Mouse (Mus musculus) hindbrain, embryonic 11.5 days (tissue): ENCODE measurements around the gene Sh3gl2. TPM values are rescaled to one million over a fixed set of nuclear protein-coding genes. Genes with fewer than 3 reads are reported as not detected.

Experiments used
- ATAC-seq: fragments of 200-750 bp; cut with Nextera tagmentation; 2 replicates; pipeline ENCODE4 v1.8.0; 2017; ENCODE audit warnings: mild to moderate bottlenecking, moderate TSS enrichment, moderate library complexity; ENCODE audit not compliant: low FRiP score
- DNase-seq: peaks from one replicate; pipeline ENCODE4 v3.0.0-alpha.2; 2015; ENCODE audit warnings: low spot score
- H3K27ac ChIP-seq: fragments of 300-500 bp; sonication (generic); 2 replicates; pipeline ENCODE4 v1.5.1; 2014; ENCODE audit warnings: mild to moderate bottlenecking, low read depth, low read length
- H3K27me3 ChIP-seq: fragments of 300-500 bp; sonication (generic); 2 replicates; pipeline ENCODE4 v1.6.1; 2014; ENCODE audit warnings: mild to moderate bottlenecking, low read length, moderate library complexity, mixed read lengths; ENCODE audit not compliant: control insufficient read depth, insufficient read depth
- H3K36me3 ChIP-seq: fragments of 300-500 bp; sonication (generic); 2 replicates; pipeline ENCODE4 v1.6.1; 2014; ENCODE audit warnings: mild to moderate bottlenecking, low read length, moderate library complexity, mixed read lengths; ENCODE audit not compliant: control insufficient read depth, insufficient read depth
- H3K4me1 ChIP-seq: fragments of 300-500 bp; sonication (generic); replicated peaks from 2 replicates; pipeline ENCODE4 v1.6.1; 2014; ENCODE audit warnings: low read length, mixed read lengths; ENCODE audit not compliant: control insufficient read depth, insufficient read depth
- H3K4me2 ChIP-seq: fragments of 300-500 bp; sonication (generic); replicated peaks from 2 replicates; pipeline ENCODE4 v1.6.1; 2014; ENCODE audit warnings: mild to moderate bottlenecking, low read depth, low read length
- H3K4me3 ChIP-seq: fragments of 300-500 bp; sonication (generic); 2 replicates; pipeline ENCODE4 v1.5.1; 2014; ENCODE audit warnings: low read depth, low read length
- H3K9ac ChIP-seq: fragments of 300-500 bp; sonication (generic); 2 replicates; pipeline ENCODE4 v1.6.1; 2014; ENCODE audit warnings: low read depth, low read length
- H3K9me3 ChIP-seq: fragments of 300-500 bp; sonication (generic); 2 replicates; pipeline ENCODE4 v1.6.1; 2016; ENCODE audit warnings: low read length; ENCODE audit not compliant: control insufficient read depth
- WGBS: fragments of 180-500 bp; shearing (Covaris S2); extraction: QIAGEN DNeasy Blood & Tissue Kit; methylation state at CpG from one replicate; pipeline ENCODE4 v1.1.7; 2014; 5-methylcytosine and 5-hydroxymethylcytosine counted together
- polyA plus RNA-seq: library from polyadenylated mRNA; unstranded; fragments of >200 nt; fragmentation: Nextera tagmentation; extraction: Ambion mirVana; gene quantifications from 2 replicates; pipeline ENCODE4 v1.2.1, GENCODE M21; 2014

Gene Sh3gl2
- polyA plus RNA-seq, 1 experiment from 2014 or later, result 12.9 TPM

DNA sequence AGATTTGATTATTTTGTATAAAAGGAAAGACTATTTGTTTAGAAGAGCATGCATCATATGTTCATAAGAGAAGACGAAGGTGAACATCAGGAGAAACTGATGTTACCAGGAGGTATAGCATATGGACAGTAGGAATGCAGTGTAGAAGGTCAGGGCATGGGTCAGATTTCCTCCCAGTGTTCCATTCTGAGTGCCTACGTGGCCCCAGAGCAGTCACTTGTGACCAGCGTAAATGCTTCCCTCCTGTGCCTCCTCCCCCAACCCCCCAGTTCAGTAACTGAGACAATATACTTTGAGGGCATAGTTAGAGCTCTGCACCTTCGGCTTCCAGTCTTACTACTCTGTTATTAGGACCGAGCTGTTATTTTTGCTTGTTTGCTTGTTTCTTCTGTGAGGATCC, 17.8 kb downstream of the Sh3gl2 start:
- Histone ChIP-seq H3K4me2 (no peak overlapping the region), H3K4me1 (no peaks in the 10 kb centered on the region), H3K9ac (no peak overlapping the region), H3K27me3 (no peaks in the 10 kb centered on the region), H3K9me3 (no peaks in the 10 kb centered on the region), H3K36me3 (no peaks in the 10 kb centered on the region), H3K4me3 (no peak overlapping the region), H3K27ac (no peak overlapping the region)
- DNase-seq, result no peak
- no peak for ATAC-seq
- 68% methylated on average over 5 of the region's 5 CpGs for WGBS

DNA sequence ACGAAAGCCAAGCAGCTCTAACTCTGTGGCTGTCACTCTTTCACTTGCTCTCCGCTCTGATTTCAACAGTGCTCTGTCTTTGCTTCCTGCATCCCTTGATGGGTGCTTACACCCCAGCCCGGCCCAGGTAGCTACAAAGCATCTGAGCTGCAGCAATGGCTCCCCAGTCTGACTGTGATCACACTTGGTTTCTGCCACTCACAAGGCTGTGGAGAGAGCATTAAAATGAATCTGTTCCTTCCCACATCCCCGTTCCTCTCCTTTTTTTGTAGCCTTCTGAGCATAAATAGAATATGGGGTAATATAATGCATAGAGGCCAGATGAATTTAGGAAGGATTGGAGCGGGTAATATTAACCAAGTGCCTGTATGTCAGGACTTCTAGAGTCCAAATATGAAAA, 21.8 kb downstream of the Sh3gl2 start:
- DNase-seq (no peak), ATAC-seq (no peak)
- H3K36me3 ChIP-seq, result no peaks in the 10 kb centered on the region
- H3K4me2 ChIP-seq, result no peak overlapping the region
- no peaks in the 10 kb centered on the region for H3K9me3 ChIP-seq
- no peak overlapping the region for H3K9ac ChIP-seq
- no peaks in the 10 kb centered on the region for H3K27me3 ChIP-seq
- no peak overlapping the region for H3K27ac ChIP-seq
- WGBS, result 80% methylated on average over 5 of the region's 5 CpGs
- H3K4me3 ChIP-seq, result no peak overlapping the region
- no peaks in the 10 kb centered on the region for H3K4me1 ChIP-seq

DNA sequence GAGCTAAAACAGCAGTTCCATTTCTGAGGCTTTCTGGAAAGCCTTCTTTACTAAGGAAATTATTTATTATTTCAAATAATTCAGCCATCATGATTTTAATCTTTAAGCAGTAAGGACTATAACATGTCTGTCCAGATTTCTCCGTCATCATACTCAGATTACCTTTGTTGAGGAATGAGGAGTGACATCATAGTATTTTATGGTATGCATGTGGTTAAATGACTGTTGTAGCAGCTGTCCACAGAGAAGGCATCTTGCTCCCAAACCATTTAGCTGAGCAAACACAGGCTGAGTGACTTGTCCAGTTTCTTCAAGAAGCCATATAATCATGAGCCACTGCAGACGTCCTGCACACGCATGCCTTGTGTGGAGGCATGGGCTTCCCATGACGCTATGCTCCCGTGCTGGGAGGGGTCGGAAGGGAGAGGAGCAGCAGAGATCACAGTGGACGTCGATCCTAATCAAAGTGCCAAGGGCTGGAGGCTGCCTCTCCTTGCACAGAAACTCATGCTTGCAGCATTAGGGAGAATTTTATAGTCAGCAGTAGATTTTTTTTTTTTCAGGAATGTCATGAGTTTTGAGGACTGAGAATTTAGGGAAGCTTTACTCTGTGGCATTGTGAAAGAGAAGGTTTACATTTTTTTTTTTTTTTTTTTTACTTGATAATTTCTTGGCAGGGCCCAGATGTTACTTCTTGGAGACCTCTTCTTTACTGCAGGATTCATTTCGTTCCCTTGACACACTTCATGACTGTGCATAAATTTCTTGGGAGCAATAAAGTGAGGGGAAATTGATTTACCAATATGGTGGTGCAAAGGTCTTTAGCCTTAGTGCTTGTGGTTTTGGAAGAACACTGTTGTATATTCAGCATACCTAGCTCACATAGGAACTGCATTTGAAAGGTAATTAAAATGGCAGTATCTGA, 23.0 kb downstream of the Sh3gl2 start:
- DNase-seq, result no peak
- H3K4me3 ChIP-seq, result no peak overlapping the region
- H3K4me1 ChIP-seq, result no peaks in the 10 kb centered on the region
- no peaks in the 10 kb centered on the region for H3K9me3 ChIP-seq
- 80% methylated on average over 9 of the region's 9 CpGs for WGBS
- H3K36me3 ChIP-seq, result no peaks in the 10 kb centered on the region
- H3K9ac ChIP-seq, result no peak overlapping the region
- H3K27ac ChIP-seq, result no peak overlapping the region
- no peaks in the 10 kb centered on the region for H3K27me3 ChIP-seq
- no peak for ATAC-seq
- no peak overlapping the region for H3K4me2 ChIP-seq

DNA sequence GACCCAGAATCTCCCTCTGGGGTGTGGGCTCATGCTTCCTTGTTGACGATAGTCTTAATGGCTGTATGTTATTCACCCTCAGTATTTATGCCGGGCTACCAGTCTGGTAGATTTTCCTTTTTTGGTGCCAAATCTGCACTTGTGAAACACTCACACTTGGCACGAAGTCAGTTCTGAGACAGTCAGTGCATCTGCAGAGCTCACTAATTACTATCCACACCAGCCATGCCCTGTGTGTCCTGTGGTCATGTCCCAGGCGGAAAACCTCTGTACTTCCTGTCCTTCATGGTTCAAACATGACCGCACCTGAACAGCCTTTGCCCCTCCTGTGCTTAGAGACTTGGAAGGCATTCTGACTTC, 23.6 kb downstream of the Sh3gl2 start:
- Histone ChIP-seq H3K9me3 (no peaks in the 10 kb centered on the region), H3K4me3 (no peak overlapping the region), H3K27me3 (no peaks in the 10 kb centered on the region), H3K4me1 (no peaks in the 10 kb centered on the region), H3K27ac (no peak overlapping the region), H3K9ac (no peak overlapping the region), H3K36me3 (no peaks in the 10 kb centered on the region), H3K4me2 (no peak overlapping the region)
- WGBS, result 93% methylated on average over 5 of the region's 5 CpGs
- ATAC-seq (no peak), DNase-seq (no peak)

DNA sequence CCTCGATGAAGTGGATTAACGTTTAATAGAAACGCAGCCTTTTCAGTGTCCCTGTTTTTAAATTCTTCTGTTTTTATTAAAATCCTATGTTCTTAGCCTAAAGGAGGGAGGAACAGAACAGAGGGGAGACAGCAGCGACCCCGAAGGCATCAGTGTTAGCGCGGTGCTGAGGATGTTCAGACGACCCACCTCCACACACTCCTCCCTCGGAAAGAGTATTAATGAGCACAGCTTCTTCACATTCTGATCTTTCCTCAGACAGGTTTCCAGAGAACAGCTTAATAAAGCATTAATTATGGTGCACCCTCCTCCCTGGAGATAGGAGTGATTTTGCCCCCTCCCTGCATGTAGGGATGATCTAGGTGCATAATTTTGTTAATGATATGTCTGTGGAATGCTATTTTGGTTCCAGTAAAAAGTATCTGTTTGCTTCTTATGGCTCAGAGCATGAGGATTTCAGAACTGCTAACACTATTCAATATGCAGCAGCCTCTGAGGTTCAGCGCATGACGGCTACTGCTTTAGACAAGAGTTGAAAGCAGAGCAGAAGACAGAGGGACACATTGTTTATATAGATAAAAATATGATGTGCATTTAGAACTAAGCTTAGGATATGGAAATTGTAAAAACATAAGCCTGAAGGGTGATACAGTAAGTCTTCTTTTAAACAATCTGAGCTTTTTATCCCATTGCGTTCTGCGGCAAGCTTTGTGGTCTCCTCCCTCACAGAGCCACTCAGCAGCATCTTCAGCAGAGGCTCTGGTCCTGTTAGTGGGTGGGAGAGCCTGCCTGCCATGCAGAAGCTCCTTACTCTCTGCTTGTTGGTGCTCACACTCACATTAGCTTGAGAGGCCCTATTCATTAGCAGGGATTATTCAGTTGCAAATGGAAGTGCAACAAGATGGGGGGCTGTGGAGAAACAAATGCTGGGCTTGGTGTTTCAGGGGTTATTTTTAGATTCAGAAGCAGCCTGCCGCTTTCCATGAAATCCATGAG, 27.8 kb downstream of the Sh3gl2 start:
- no peaks in the 10 kb centered on the region for H3K36me3 ChIP-seq
- no peak overlapping the region for H3K4me3 ChIP-seq
- ATAC-seq, result no peak
- WGBS, result 73% methylated on average over 14 of the region's 14 CpGs
- no peaks in the 10 kb centered on the region for H3K27me3 ChIP-seq
- no peaks in the 10 kb centered on the region for H3K4me1 ChIP-seq
- H3K4me2 ChIP-seq, result no peak overlapping the region
- no peak overlapping the region for H3K27ac ChIP-seq
- no peak for DNase-seq
- no peak overlapping the region for H3K9ac ChIP-seq
- no peaks in the 10 kb centered on the region for H3K9me3 ChIP-seq

DNA sequence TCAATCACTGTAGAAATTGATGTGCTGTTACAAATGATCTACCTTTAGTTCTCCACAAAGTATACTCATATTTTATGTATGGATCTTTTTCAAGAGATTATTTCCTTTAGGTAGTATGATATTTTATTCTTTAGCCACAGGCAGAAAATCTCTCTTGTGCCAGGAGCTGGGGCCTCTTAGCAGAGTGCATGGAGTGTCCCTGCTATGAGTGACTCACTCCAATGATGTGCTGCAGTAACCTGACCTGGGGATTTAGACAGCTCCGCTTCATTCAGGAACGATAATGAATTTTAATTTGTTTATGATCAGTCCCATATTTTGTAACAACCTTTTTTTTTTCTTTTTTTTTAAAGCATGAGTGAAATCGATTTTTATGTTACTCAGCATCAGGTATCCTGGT, 36.7 kb downstream of the Sh3gl2 start:
- H3K4me3 ChIP-seq, result no peak overlapping the region
- no peaks in the 10 kb centered on the region for H3K9me3 ChIP-seq
- WGBS, result 91% methylated on average over 3 of the region's 3 CpGs
- H3K27me3 ChIP-seq, result no peaks in the 10 kb centered on the region
- no peak for DNase-seq
- no peak overlapping the region for H3K4me2 ChIP-seq
- no peaks in the 10 kb centered on the region for H3K4me1 ChIP-seq
- H3K9ac ChIP-seq, result no peak overlapping the region
- no peak overlapping the region for H3K27ac ChIP-seq
- H3K36me3 ChIP-seq, result no peaks in the 10 kb centered on the region
- no peak for ATAC-seq

DNA sequence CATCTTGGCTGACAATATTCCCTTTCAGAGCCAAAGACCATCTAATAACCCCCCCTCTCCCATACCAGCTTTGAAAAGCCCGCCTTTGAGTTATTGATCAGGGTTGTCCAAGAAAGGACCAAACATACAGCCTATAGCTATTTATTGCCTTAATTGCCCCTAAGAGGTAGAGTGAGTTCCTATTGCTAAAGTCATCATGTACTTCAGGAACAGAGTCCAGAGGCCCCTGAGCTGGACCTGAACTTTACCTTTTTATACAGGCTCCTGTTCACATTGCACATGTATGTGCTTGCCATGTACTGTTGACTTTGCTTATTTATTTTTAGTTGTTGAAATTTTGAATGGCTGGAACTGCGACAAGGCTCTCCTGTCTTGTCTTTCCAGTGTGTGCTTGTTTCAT, 37.6 kb downstream of the Sh3gl2 start:
- Histone ChIP-seq H3K27me3 (no peaks in the 10 kb centered on the region), H3K9ac (no peak overlapping the region), H3K4me1 (no peaks in the 10 kb centered on the region), H3K4me3 (no peak overlapping the region), H3K4me2 (no peak overlapping the region), H3K27ac (no peak overlapping the region), H3K36me3 (no peaks in the 10 kb centered on the region), H3K9me3 (no peaks in the 10 kb centered on the region)
- ATAC-seq, result no peak
- 85% methylated on average over 2 of the region's 2 CpGs for WGBS
- no peak for DNase-seq

DNA sequence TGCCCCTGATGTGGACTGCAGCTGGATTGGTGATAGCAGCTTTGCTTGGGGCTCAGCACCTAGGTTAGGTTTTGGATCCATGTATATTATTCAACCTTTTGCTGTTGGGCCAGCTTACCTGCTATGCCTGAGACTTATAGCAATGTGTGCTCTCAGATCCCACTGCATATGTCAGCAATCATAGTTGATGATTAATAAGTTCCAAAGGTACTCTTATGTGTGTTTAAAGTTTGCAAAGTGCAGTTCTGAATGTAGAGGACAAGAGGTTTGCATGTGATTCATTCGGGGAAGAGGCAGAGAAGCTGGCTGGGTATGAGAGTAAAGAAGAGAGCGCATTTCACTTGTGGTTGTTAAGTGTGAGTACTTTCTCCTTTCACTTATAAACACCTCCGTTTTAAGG, 43.7 kb downstream of the Sh3gl2 start:
- no peaks in the 10 kb centered on the region for H3K27me3 ChIP-seq
- no peak overlapping the region for H3K4me2 ChIP-seq
- no peaks in the 10 kb centered on the region for H3K9me3 ChIP-seq
- H3K4me3 ChIP-seq, result no peak overlapping the region
- H3K27ac ChIP-seq, result no peak overlapping the region
- H3K4me1 ChIP-seq, result no peaks in the 10 kb centered on the region
- ATAC-seq (no peak), DNase-seq (no peak)
- H3K36me3 ChIP-seq, result no peaks in the 10 kb centered on the region
- no peak overlapping the region for H3K9ac ChIP-seq
- WGBS, result 90% methylated on average over 3 of the region's 3 CpGs
